Mouse (Mus musculus) neural tube, embryonic 10.5 days (tissue): ENCODE measurements at regions not wholly inside any gene's neighbourhood (a gene's known extent, or its start where the extent isn't known, plus 50 kb on each side); places are given as distances from the start of the nearest gene placed in this dataset.

Experiments
- DNase-seq: peaks from one replicate; pipeline ENCODE4 v3.0.0-alpha.2; 2017; ENCODE audit warnings: low spot score; ENCODE audit errors: extremely low spot score

- no peak for DNase-seq
Observed at GRCm38 (mm10) chr11:112839721-112840494, 57.9 kb downstream of the Sox9 start.

- no peak for DNase-seq
Observed at GRCm38 (mm10) chr11:112840495-112840828, 58.4 kb downstream of the Sox9 start.

GRCm38 (mm10) chr11:112844258-112844901 lies 62.4 kb downstream of the Sox9 start:
- no peak for DNase-seq

GRCm38 (mm10) chr11:112847146-112847545 lies 65.1 kb downstream of the Sox9 start:
- DNase-seq: no peak

- no peak for DNase-seq
Observed at GRCm38 (mm10) chr11:112847851-112848250, 65.8 kb downstream of the Sox9 start.

- no peak for DNase-seq
Observed at GRCm38 (mm10) chr11:112849974-112850373, 68.0 kb downstream of the Sox9 start.

GRCm38 (mm10) chr11:112850532-112851272 lies 68.7 kb downstream of the Sox9 start:
- DNase-seq: no peak

- no peak for DNase-seq
Observed at GRCm38 (mm10) chr11:112851321-112851720, 69.3 kb downstream of the Sox9 start.

- DNase-seq: no peak
Observed at GRCm38 (mm10) chr11:112855975-112856374, 74.0 kb downstream of the Sox9 start.

- no peak for DNase-seq
Observed at GRCm38 (mm10) chr11:112859309-112859708, 77.3 kb downstream of the Sox9 start.

- DNase-seq: peak; percentile 33
Observed at GRCm38 (mm10) chr11:112860797-112861196, 78.8 kb downstream of the Sox9 start.

- no peak for DNase-seq
Observed at GRCm38 (mm10) chr11:112861233-112861632, 79.2 kb downstream of the Sox9 start.

GRCm38 (mm10) chr11:112865836-112866235 lies 83.8 kb downstream of the Sox9 start:
- no peak for DNase-seq

GRCm38 (mm10) chr11:112869571-112869970 lies 87.5 kb downstream of the Sox9 start:
- DNase-seq: no peak

GRCm38 (mm10) chr11:112870201-112871035 lies 88.4 kb downstream of the Sox9 start:
- peak; percentile 82 for DNase-seq

- no peak for DNase-seq
Observed at GRCm38 (mm10) chr11:112872677-112873367, 90.8 kb downstream of the Sox9 start.

GRCm38 (mm10) chr11:112874239-112874638 lies 92.2 kb downstream of the Sox9 start:
- DNase-seq: no peak

GRCm38 (mm10) chr11:112876226-112876625 lies 94.2 kb downstream of the Sox9 start:
- DNase-seq: no peak

GRCm38 (mm10) chr11:112878436-112878835 lies 96.4 kb downstream of the Sox9 start:
- no peak for DNase-seq

GRCm38 (mm10) chr11:112880736-112881135 lies 98.7 kb downstream of the Sox9 start:
- no peak for DNase-seq
